Mouse (Mus musculus) forebrain, embryonic 14.5 days (tissue): ENCODE results near the gene Ppm1e. TPM values are rescaled to one million over a fixed set of nuclear protein-coding genes. Genes with fewer than 3 reads are reported as not detected.

ENCODE experiments used
- ATAC-seq: fragments of 200-750 bp; cut with Nextera tagmentation; 2 replicates; pipeline ENCODE4 v1.8.0; 2017; ENCODE audit warnings: mild to moderate bottlenecking, moderate library complexity
- DNase-seq: peaks from one replicate; pipeline ENCODE4 v3.0.0-alpha.2; 2015; ENCODE audit warnings: low spot score
- H3K27ac ChIP-seq: fragments of 300-500 bp; sonication (generic); 2 replicates; pipeline ENCODE4 v1.5.1; 2014; ENCODE audit warnings: low read depth, mild to moderate bottlenecking, control low read depth, low read length, moderate library complexity
- H3K27me3 ChIP-seq: fragments of 300-500 bp; sonication (generic); replicated peaks from 2 replicates; pipeline ENCODE4 v1.6.1; 2014; ENCODE audit warnings: low read length, control low read depth, mixed read lengths; ENCODE audit not compliant: control insufficient read depth, insufficient read depth
- H3K36me3 ChIP-seq: fragments of 300-500 bp; sonication (generic); 2 replicates; pipeline ENCODE4 v1.6.1; 2014; ENCODE audit warnings: low read length, control low read depth; ENCODE audit not compliant: control insufficient read depth, insufficient read depth
- H3K4me1 ChIP-seq: fragments of 300-500 bp; sonication (generic); 2 replicates; pipeline ENCODE4 v1.6.1; 2014; ENCODE audit warnings: antibody characterized with exemption, low read length, control low read depth; ENCODE audit not compliant: control insufficient read depth, insufficient read depth
- H3K4me2 ChIP-seq: fragments of 300-500 bp; sonication (generic); 2 replicates; pipeline ENCODE4 v1.6.1; 2014; ENCODE audit warnings: mild to moderate bottlenecking, control low read depth, low read length
- H3K4me3 ChIP-seq: fragments of 300-500 bp; sonication (generic); 2 replicates; pipeline ENCODE4 v1.5.1; 2014; ENCODE audit warnings: low read depth, low read length, control low read depth
- H3K9ac ChIP-seq: fragments of 300-500 bp; sonication (generic); 2 replicates; pipeline ENCODE4 v1.6.1; 2014; ENCODE audit warnings: mild to moderate bottlenecking, low read length, control low read depth, moderate library complexity
- H3K9me3 ChIP-seq: fragments of 300-500 bp; sonication (generic); replicated peaks from 2 replicates; pipeline ENCODE4 v1.6.1; 2016; ENCODE audit warnings: low read length, control low read depth, mixed read lengths; ENCODE audit not compliant: control insufficient read depth
- WGBS: fragments of 180-500 bp; shearing (Covaris S2); extraction: QIAGEN DNeasy Blood & Tissue Kit; methylation state at CpG from one replicate; pipeline ENCODE4 v1.1.7; 2014; 5-methylcytosine and 5-hydroxymethylcytosine counted together
- polyA plus RNA-seq: library from polyadenylated mRNA; unstranded; fragments of >200 nt; fragmentation: Nextera tagmentation; extraction: Ambion mirVana; gene quantifications from 2 replicates; pipeline ENCODE4 v1.2.1, GENCODE M21; 2014

Gene Ppm1e
- polyA plus RNA-seq, 1 experiment from 2014 or later: 22.3 TPM

- H3K36me3 ChIP-seq: peaks cover 36% of the 10 kb centered on the region
- H3K9me3 ChIP-seq: no peaks in the 10 kb centered on the region
- ATAC-seq (no peak), DNase-seq (no peak)
- H3K4me1 ChIP-seq: no peaks in the 10 kb centered on the region
- no peak overlapping the region for H3K9ac ChIP-seq
- no peak overlapping the region for H3K27ac ChIP-seq
- WGBS: 81% methylated on average over 5 of the region's 5 CpGs
- no peak overlapping the region for H3K4me3 ChIP-seq
- H3K4me2 ChIP-seq: no peak overlapping the region
- H3K27me3 ChIP-seq: no peaks in the 10 kb centered on the region
Measured at GRCm38 (mm10) chr11:87235486-87235872, 123.3 kb downstream of the Ppm1e start.

DNA sequence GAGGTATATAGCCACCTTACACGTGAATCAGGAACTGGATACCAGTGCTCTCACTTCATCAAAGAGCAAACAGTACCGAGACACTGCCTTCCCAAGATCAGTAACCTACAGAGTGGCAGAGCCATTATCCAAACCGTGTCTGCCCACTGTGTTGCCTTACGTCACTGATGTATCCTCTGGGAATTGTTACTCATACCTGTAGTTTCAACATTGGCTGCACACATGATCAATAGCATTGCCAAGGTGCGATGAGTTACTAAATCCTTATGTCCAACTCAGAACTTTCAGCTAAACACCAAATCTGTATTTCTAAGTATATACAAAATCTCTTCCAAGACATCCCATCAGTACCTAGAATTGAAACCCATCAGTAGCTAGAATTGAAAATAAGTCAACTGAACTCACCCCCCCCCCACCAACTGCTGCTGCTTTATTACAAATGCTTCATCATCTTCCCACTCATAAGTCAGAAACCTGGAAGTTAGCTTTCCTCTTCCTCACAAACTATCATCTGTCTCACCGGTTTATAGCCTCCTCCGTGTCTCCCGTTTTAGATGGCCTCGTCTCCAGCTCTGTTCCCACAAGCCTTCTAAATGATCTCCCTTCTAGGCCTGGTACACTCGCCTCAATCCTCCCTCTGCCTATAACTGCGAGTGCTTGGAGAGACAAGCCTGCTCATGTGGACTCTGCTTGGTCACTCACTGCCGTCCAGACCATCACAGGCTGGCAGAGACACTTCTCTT, 123.9 kb downstream of the Ppm1e start:
- H3K9me3 ChIP-seq: no peaks in the 10 kb centered on the region
- H3K4me2 ChIP-seq: no peak overlapping the region
- no peaks in the 10 kb centered on the region for H3K27me3 ChIP-seq
- ATAC-seq (no peak), DNase-seq (no peak)
- H3K36me3 ChIP-seq: peaks cover 35% of the 10 kb centered on the region
- no peak overlapping the region for H3K27ac ChIP-seq
- 92% methylated on average over 12 of the region's 12 CpGs for WGBS
- no peak overlapping the region for H3K9ac ChIP-seq
- H3K4me3 ChIP-seq: no peak overlapping the region
- H3K4me1 ChIP-seq: no peaks in the 10 kb centered on the region

GRCm38 (mm10) chr11:87233377-87233776, 125.4 kb downstream of the Ppm1e start:
- 94% methylated on average over 5 of the region's 5 CpGs for WGBS
- no peak overlapping the region for H3K27ac ChIP-seq
- peaks cover 38% of the 10 kb centered on the region for H3K36me3 ChIP-seq
- ATAC-seq: no peak
- no peak overlapping the region for H3K4me2 ChIP-seq
- no peaks in the 10 kb centered on the region for H3K27me3 ChIP-seq
- no peak for DNase-seq
- no peak overlapping the region for H3K4me3 ChIP-seq
- no peaks in the 10 kb centered on the region for H3K9me3 ChIP-seq
- H3K9ac ChIP-seq: no peak overlapping the region
- H3K4me1 ChIP-seq: no peaks in the 10 kb centered on the region

- WGBS: 80% methylated on average over 5 of the region's 5 CpGs
- ATAC-seq: no peak
- H3K9me3 ChIP-seq: no peaks in the 10 kb centered on the region
Measured at GRCm38 (mm10) chr11:87227056-87227455, 131.8 kb downstream of the Ppm1e start.

DNA sequence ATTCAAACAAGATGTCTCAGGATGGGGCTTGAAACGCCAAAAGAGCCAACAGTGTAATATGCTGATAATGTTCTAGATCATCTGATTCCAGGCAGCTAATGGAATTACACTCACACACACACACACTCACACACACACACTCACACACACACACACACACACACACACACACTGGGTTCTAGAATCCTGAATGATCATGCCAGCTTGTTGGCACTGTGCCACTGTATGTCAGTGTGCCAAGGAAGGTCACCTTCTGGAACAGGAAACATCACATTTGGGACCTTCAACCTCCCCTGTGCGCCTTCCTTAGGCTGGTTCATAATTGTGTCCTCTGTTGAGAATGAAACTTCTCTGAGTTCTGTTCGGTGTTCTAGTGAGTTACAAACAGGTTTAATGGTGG, 136.1 kb downstream of the Ppm1e start:
- Histone ChIP-seq H3K9ac (no peak overlapping the region), H3K27me3 (no peaks in the 10 kb centered on the region), H3K27ac (no peak overlapping the region), H3K4me1 (no peaks in the 10 kb centered on the region), H3K36me3 (peaks cover 47% of the 10 kb centered on the region), H3K9me3 (no peaks in the 10 kb centered on the region), H3K4me3 (no peak overlapping the region), H3K4me2 (no peak overlapping the region)
- DNase-seq: no peak
- ATAC-seq: no peak
- WGBS: 89% methylated on average over 3 of the region's 3 CpGs

More at GRCm38 (mm10) chr11:87227056-87227455, 131.8 kb downstream of the Ppm1e start:
- Histone ChIP-seq H3K4me1 (no peaks in the 10 kb centered on the region), H3K4me2 (no peak overlapping the region), H3K27ac (no peak overlapping the region), H3K9ac (no peak overlapping the region), H3K27me3 (no peaks in the 10 kb centered on the region), H3K4me3 (no peak overlapping the region), H3K36me3 (peaks cover 45% of the 10 kb centered on the region)
- no peak for DNase-seq

GRCm38 (mm10) chr11:87212313-87212712, 146.5 kb downstream of the Ppm1e start:
- ATAC-seq (no peak), DNase-seq (no peak)
- Histone ChIP-seq H3K27me3 (no peaks in the 10 kb centered on the region), H3K4me3 (no peak overlapping the region), H3K4me2 (no peak overlapping the region), H3K4me1 (no peaks in the 10 kb centered on the region), H3K9me3 (no peaks in the 10 kb centered on the region), H3K9ac (no peak overlapping the region), H3K36me3 (peaks cover 42% of the 10 kb centered on the region), H3K27ac (no peak overlapping the region)
- WGBS: 86% methylated on average over 5 of the region's 5 CpGs

Other genes with a start within 250 kb of the Ppm1e start
- 71.4 and 73.8 TPM in 2 replicates for gene Ska2, start 249.8 kb downstream of the Ppm1e start, polyA plus RNA-seq
- gene Trim37, start 231.9 kb downstream of the Ppm1e start, polyA plus RNA-seq: 88.1 and 89.7 TPM in 2 replicates
- gene Rad51c, start 45.9 kb upstream of the Ppm1e start, polyA plus RNA-seq: 4.5 and 8.1 TPM in 2 replicates
- gene Tex14, start 46.0 kb upstream of the Ppm1e start, polyA plus RNA-seq: 0.21 and 0.24 TPM in 2 replicates
- not detected in 2 replicates for gene Gm11492, start 207.6 kb upstream of the Ppm1e start, polyA plus RNA-seq
- 16.8 and 19.6 TPM in 2 replicates for gene Sept4, start 209.9 kb upstream of the Ppm1e start, polyA plus RNA-seq
- gene Mtmr4, start 233.1 kb upstream of the Ppm1e start, polyA plus RNA-seq: 45.5 and 59.7 TPM in 2 replicates